Mouse (Mus musculus): ENCODE results near the gene Hist1h4b. TPM values are rescaled to one million over a fixed set of nuclear protein-coding genes. Genes with fewer than 3 reads are reported as not detected.

The Hist1h4b gene
- total RNA-seq, 2 experiments from 2014 or later: 282 to 291 TPM

- DNase-seq: no peak
Measured at GRCm38 (mm10) chr13:23806422-23807052, 49.7 kb downstream of the Hist1h4b start, which contains the start of gene Slc17a2. TSS of gene Slc17a2 (plus strand) at chr13:23806993.

Small RNA genes within 50 kb of the gene (microRNA-seq; reads per million reads assigned to microRNA genes)
- gene Gm44314 (not detected), gene Gm44484 (not detected)

Other genes with a start within 250 kb of the Hist1h4b start
- gene Hist1h4h, start 226.0 kb upstream of the Hist1h4b start, total RNA-seq (2021): 1,000 to 10,000 TPM in 1 of 2 experiments, 100 to 1,000 TPM in 1; 930 to 1,063 TPM
- gene Hist1h2af, start 223.1 kb upstream of the Hist1h4b start, total RNA-seq (2021): 100 to 1,000 TPM; 261 to 325 TPM
- gene Hist1h3g, start 221.6 kb upstream of the Hist1h4b start, total RNA-seq (2021): 10 to 100 TPM; 76.3 to 91.7 TPM
- 10 to 100 TPM; 20.9 to 25.4 TPM for gene Hist1h2bh, start 213.6 kb upstream of the Hist1h4b start, total RNA-seq (2021)
- 100 to 1,000 TPM in 1 of 2 experiments, 10 to 100 TPM in 1; 93.2 to 104 TPM for gene Hist1h3f, start 213.0 kb upstream of the Hist1h4b start, total RNA-seq (2021)
- gene Hist1h4f, start 205.4 kb upstream of the Hist1h4b start, total RNA-seq (2021): 100 to 1,000 TPM; 529 to 619 TPM
- 10 to 100 TPM; 27.8 to 32.6 TPM for gene Hist1h1d, start 203.8 kb upstream of the Hist1h4b start, total RNA-seq (2021)
- 100 to 1,000 TPM; 246 to 271 TPM for gene Hist1h3e, start 194.6 kb upstream of the Hist1h4b start, total RNA-seq (2021)
- gene Hist1h2ae, start 185.8 kb upstream of the Hist1h4b start, total RNA-seq (2021): 10 to 100 TPM; 54.9 to 55.0 TPM
- 100 to 1,000 TPM; 395 to 462 TPM for gene Hist1h2bg, start 185.6 kb upstream of the Hist1h4b start, total RNA-seq (2021)
- 100 to 1,000 TPM; 168 to 215 TPM for gene Hist1h2bf, start 182.8 kb upstream of the Hist1h4b start, total RNA-seq (2021)
- 10 to 100 TPM; 47.4 to 49.2 TPM for gene Hist1h2ad, start 182.6 kb upstream of the Hist1h4b start, total RNA-seq (2021)
- 10 to 100 TPM; 38.0 to 43.5 TPM for gene Hist1h3d, start 181.2 kb upstream of the Hist1h4b start, total RNA-seq (2021)
- 100 to 1,000 TPM; 294 to 310 TPM for gene Hist1h4d, start 175.4 kb upstream of the Hist1h4b start, total RNA-seq (2021)
- gene Hist1h2be, start 135.9 kb upstream of the Hist1h4b start, total RNA-seq (2021): 10 to 100 TPM; 27.7 to 32.2 TPM
- 100 to 1,000 TPM; 180 to 217 TPM for gene Hist1h1e, start 134.5 kb upstream of the Hist1h4b start, total RNA-seq (2021)
- 1 to 10 TPM; 8.3 to 9.7 TPM for gene Hist1h2ac, start 73.1 kb upstream of the Hist1h4b start, total RNA-seq (2021)
- 10 to 100 TPM; 76.4 to 77.6 TPM for gene Hist1h2bc, start 72.8 kb upstream of the Hist1h4b start, total RNA-seq (2021)
- under 1 TPM; 0.69 to 0.88 TPM for gene Hist1h1t, start 61.2 kb upstream of the Hist1h4b start, total RNA-seq (2021)
- gene Hist1h4c, start 58.6 kb upstream of the Hist1h4b start, total RNA-seq (2021): 100 to 1,000 TPM; 175 to 199 TPM
- 10 to 100 TPM; 23.3 to 31.0 TPM for gene Hfe, start 46.2 kb upstream of the Hist1h4b start, total RNA-seq (2021)
- gene Hist1h1c, start 18.2 kb upstream of the Hist1h4b start, total RNA-seq (2021): 100 to 1,000 TPM; 366 to 432 TPM
- 100 to 1,000 TPM; 127 to 144 TPM for gene Hist1h3c, start 11.4 kb upstream of the Hist1h4b start, total RNA-seq (2021)
- gene Hist1h2bb, start 10.3 kb upstream of the Hist1h4b start, total RNA-seq (2021): 100 to 1,000 TPM; 173 to 206 TPM
- gene Hist1h2ab, start 5.9 kb upstream of the Hist1h4b start, total RNA-seq (2021): 100 to 1,000 TPM; 281 to 334 TPM
- 100 to 1,000 TPM; 390 to 424 TPM for gene Hist1h3b, start 4.7 kb upstream of the Hist1h4b start, total RNA-seq (2021)
- gene Hist1h4a, start 4.2 kb downstream of the Hist1h4b start, total RNA-seq (2021): 100 to 1,000 TPM; 238 to 251 TPM
- 100 to 1,000 TPM; 258 to 301 TPM for gene Hist1h3a, start 5.4 kb downstream of the Hist1h4b start, total RNA-seq (2021)
- gene Hist1h1a, start 6.7 kb downstream of the Hist1h4b start, total RNA-seq (2021): 100 to 1,000 TPM; 231 to 274 TPM
- not detected for gene Trim38, start 12.9 kb downstream of the Hist1h4b start, total RNA-seq (2021)
- 10 to 100 TPM; 16.2 to 33.8 TPM for gene Slc17a2, start 50.0 kb downstream of the Hist1h4b start, total RNA-seq (2021)
- gene Slc17a3, start 82.4 kb downstream of the Hist1h4b start, total RNA-seq (2021): 1 to 10 TPM; 3.5 to 5.0 TPM
- gene Slc17a1, start 110.7 kb downstream of the Hist1h4b start, total RNA-seq (2021): 1 to 10 TPM in 1 of 2 experiments, under 1 TPM in 1; 0.67 to 1.5 TPM
- 1 to 10 TPM; 3.3 to 5.6 TPM for gene Slc17a4, start 158.0 kb downstream of the Hist1h4b start, total RNA-seq (2021)
- gene Hist1h2ba, start 177.1 kb downstream of the Hist1h4b start, total RNA-seq (2021): not detected
- gene Hist1h2aa, start 177.4 kb downstream of the Hist1h4b start, total RNA-seq (2021): not detected
- gene Scgn, start 234.2 kb downstream of the Hist1h4b start, total RNA-seq (2021): 1 to 10 TPM; 1.2 to 3.2 TPM

Measured in adrenal gland, postnatal 10 days (tissue).